Mouse (Mus musculus) embryonic fibroblast, embryonic 13.5 days (primary cell): Measurements from ENCODE around the gene Trim41.

Experiments used
- CTCF ChIP-seq: IDR thresholded peaks from 2 replicates; pipeline ENCODE4 v1.5.1; 2011; ENCODE audit warnings: mild to moderate bottlenecking, control low read depth, low read length, moderate library complexity, borderline replicate concordance; ENCODE audit not compliant: insufficient read depth
- POLR2A ChIP-seq: IDR thresholded peaks from 2 replicates; pipeline ENCODE4 v1.6.1; 2011; ENCODE audit warnings: low read depth, mild to moderate bottlenecking, control low read depth, low read length, moderate library complexity

- no peak for TF ChIP-seq POLR2A
- no peak for TF ChIP-seq CTCF
Observed at GRCm38 (mm10) chr11:48767195-48767876, 49.8 kb downstream of the Trim41 start.
